ENCODE assay signal across 9 mouse cellular contexts in the genomic region with DNA sequence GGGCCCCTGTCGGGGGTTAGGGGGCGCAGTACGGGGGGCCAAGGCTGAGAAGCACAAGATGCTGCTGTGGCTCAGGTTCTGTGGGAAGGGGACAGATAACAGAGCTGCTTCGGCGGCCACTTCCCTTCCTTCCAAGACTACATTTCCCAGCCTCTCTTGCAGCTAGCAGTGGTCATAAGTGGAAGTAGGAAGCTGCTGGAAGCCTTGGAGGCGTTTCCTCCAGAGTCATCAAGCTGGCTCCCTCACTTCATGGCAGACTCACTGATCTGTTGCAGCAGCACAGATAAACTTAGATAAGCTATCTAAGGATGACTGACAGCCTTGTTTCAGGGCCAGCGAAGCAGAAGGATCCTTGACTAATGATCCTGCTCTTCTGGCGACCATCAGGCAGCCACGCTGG.
DNase-seq lines count a peak whose midpoint lies in the region; ATAC-seq lines count a peak whose summit lies in the region.
"Had no signal": no experiment of that assay in that cellular context is flagged by ENCODE, and none has a peak within 500 bp of the region (broad histone marks: within the 10 kb centered on the region; RNA-seq: fewer than 3 reads in every experiment).

No protein-coding gene starts in this region.

- 0 out of 2 replicates have a peak, but pooled peaks have one; percentile 21 for ATAC-seq in lung, embryonic 16.5 days (ENCODE audit: low read depth)

- H3K36me3 ChIP-seq in lung, embryonic 16.5 days (ENCODE audit: control insufficient read depth, insufficient read depth, low read length), result no peaks in the 10 kb centered on the region

- intact Hi-C loops in left cerebral cortex, postnatal 14 days (cut with DNase I), result no loop called here

- H3K4me2 ChIP-seq in lung, embryonic 16.5 days (ENCODE audit: low read depth, low read length), result no peak overlapping the region
- H3K4me2 ChIP-seq: liver, embryonic 11.5 days had no signal

- no peak overlapping the region for H3K27ac ChIP-seq in lung, embryonic 16.5 days (ENCODE audit: low read length)

- WGBS in lung, embryonic 16.5 days, result 63% methylated on average over 9 of the region's 9 CpGs

- peak; percentile 44 for DNase-seq in embryo, embryonic 10 days (ENCODE audit: low spot score)
- DNase-seq in embryo, embryonic 9.5 days (ENCODE audit: extremely low spot score), result no peak
- DNase-seq in left cerebral cortex, postnatal 14 days (ENCODE audit: low spot score in 2 of 2), result peak; percentile 40 to 65
- no peak for DNase-seq in left cerebral cortex, adult 11 months (ENCODE audit: low spot score)
- DNase-seq in yolk sac, embryonic 10.5 days (ENCODE audit: low spot score), result peak; percentile 78
- DNase-seq in spleen, postnatal 4 days (ENCODE audit: low spot score in 2 of 2), result no peak
- DNase-seq in spleen, adult 12 weeks (ENCODE audit: low spot score), result no peak

- no peaks in the 10 kb centered on the region for H3K9me3 ChIP-seq in lung, embryonic 16.5 days (ENCODE audit: control insufficient read depth, low read length)

- H3K4me3 ChIP-seq in lung, embryonic 16.5 days (ENCODE audit: low read length), result no peak overlapping the region

- H3K27me3 ChIP-seq in lung, embryonic 16.5 days (ENCODE audit: control insufficient read depth, insufficient read depth, low read depth, low read length), result no peaks in the 10 kb centered on the region

- H3K9ac ChIP-seq in lung, embryonic 16.5 days (ENCODE audit: low read length), result no peak overlapping the region

- H3K4me1 ChIP-seq in lung, embryonic 16.5 days (replicated peaks; ENCODE audit: control insufficient read depth, insufficient read depth, low read length), result peaks cover 25% of the 10 kb centered on the region

Comparison
In these comparisons a context has a peak if more than half of its experiments do, and no peak if none do; other contexts are left out.
1. DNase-seq: peak in embryo, embryonic 10 days (single experiment), left cerebral cortex, postnatal 14 days (2 of 2) and yolk sac, embryonic 10.5 days (single experiment); none in embryo, embryonic 9.5 days (single experiment), left cerebral cortex, adult 11 months (single experiment), spleen, postnatal 4 days (0 of 2) and spleen, adult 12 weeks (single experiment).